Mouse (Mus musculus) hematopoietic stem cell, adult 5-6 weeks (primary cell): ENCODE measurements at regions not wholly inside any gene's neighbourhood (a gene's known extent, or its start where the extent isn't known, plus 50 kb on each side); places are given as distances from the start of the nearest gene placed in this dataset.

Source experiments
- ATAC-seq, 2 experiments: fragments of 125-278 bp in 1 of 2; replicated peaks in 1 of 2; 2 replicates each; pipeline ENCODE4 v1.8.0; 2016 to 2017; ENCODE audit warnings: inconsistent platforms in 2 of 2, mild to moderate bottlenecking in 2 of 2, moderate number of reproducible peaks in 2 of 2, low read depth in 1 of 2, moderate TSS enrichment in 1 of 2; ENCODE audit not compliant: low FRiP score in 2 of 2, poor library complexity in 2 of 2, severe bottlenecking in 2 of 2, insufficient read depth in 1 of 2, low TSS enrichment in 1 of 2

DNA sequence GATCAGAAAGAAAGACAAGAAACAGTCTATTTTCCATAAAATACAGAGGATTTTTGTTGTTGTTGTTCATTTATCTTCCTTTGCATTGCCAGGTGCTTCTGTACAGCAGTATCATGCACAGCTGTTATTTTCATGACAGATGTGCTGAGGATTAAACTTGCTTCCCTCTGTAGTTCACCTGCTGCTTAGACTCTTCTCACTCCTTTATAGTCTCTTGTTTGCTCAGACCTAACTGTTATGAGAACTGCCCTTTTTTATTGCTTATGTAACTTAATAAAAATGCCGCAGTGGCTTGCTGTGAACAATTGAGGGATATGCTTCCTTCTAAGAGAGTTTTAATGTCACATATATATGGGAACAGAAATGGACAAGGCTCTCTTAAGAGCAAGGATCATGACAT is 467.1 kb downstream of the Adcyap1 start:
- no peak for ATAC-seq

GRCm38 (mm10) chr17:93676366-93676962 is 477.6 kb downstream of the Adcyap1 start:
- ATAC-seq, result no peak

GRCm38 (mm10) chr17:93700685-93701084 is 501.9 kb downstream of the Adcyap1 start:
- no peak for ATAC-seq

DNA sequence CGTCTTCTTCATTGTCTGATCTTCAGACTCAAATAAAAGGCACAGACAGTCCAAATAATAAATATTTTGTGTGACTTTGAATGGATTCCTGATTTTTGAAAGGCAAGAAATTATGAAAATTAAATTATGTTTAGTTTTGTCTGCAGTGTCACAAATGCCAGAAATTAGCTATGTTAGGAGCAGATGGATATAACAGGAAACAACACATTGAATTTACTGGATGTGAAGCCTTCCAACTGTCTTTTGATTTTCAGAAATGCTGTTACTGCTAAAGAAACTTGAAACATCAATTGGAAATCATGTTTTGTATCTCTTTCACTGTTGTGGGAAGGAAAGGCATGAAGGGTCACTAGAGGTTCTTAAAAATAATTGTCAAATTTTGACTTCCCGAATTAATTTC is 518.8 kb downstream of the Adcyap1 start:
- no peak for ATAC-seq

DNA sequence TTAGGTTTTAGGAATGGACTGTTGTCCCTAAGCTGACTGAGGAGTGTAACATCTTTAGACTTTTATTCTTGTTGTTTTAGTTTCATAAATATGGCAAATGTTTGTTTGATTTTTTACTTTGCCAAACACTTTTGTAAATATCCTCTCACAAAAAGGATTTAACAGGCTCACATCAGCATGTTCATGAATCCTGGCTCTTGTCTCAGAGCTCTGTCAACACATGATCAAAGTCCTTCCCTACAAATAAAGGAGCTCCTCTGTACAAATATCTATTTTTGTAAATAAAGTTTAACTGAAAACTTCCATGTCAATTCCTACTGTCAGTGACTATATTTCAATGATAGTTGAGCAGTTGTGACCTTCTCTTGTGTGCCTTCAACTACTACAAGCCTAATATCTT is 542.5 kb downstream of the Adcyap1 start:
- ATAC-seq, result no peak

GRCm38 (mm10) chr17:93762349-93762748 is 563.5 kb downstream of the Adcyap1 start:
- ATAC-seq, result peak; percentile 83 to 86; a peak in 3 of 4 replicates
